Mouse (Mus musculus) brain, embryonic 14.5 days (tissue): ENCODE measurements around the gene Heph.

Experiments used
- CTCF ChIP-seq: fragments of 200-500 bp; IDR thresholded peaks from 2 replicates; pipeline ENCODE4 v1.5.1; 2012; ENCODE audit warnings: inconsistent platforms, mild to moderate bottlenecking, moderate library complexity, borderline replicate concordance; ENCODE audit not compliant: insufficient read depth, insufficient read length; ENCODE audit errors: extremely low read depth
- POLR2A ChIP-seq: fragments of 200-500 bp; IDR thresholded peaks from 2 replicates; pipeline ENCODE4 v1.6.1; 2012; ENCODE audit warnings: mild to moderate bottlenecking, inconsistent platforms, borderline replicate concordance; ENCODE audit not compliant: poor library complexity, insufficient read depth, insufficient read length, severe bottlenecking; ENCODE audit errors: extremely low read depth

DNA sequence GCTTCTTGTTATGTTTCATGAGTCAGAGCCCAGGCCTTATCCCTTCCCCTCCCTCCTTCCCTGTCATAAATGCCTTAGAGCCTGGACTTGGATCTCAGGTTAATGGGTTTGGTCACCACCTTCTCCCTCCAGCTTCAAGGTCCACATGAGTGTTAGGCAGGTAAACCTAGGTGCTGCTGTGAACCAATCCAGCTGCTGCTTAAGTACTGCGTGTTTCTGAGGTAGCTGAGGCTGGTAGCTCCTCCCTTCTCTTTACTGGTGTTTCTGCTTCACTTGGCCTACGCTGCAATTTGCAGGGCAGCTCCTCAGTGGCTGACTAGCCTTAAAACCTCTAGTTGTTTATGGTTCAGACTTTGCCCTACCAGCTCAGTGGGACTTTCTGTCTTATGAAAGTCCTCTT lies at the start of gene Heph:
- TF ChIP-seq CTCF (no peak), POLR2A (no peak)
